Mouse (Mus musculus) heart, embryonic 14.5 days (tissue): ENCODE data around the gene C1ql1. TPM values are rescaled to one million over a fixed set of nuclear protein-coding genes. Genes with fewer than 3 reads are reported as not detected.
A peak's percentile ranks its signal among the peaks of the same experiment; 100 is the strongest.

ENCODE experiments used
- ATAC-seq: fragments of 200-750 bp; cut with Nextera tagmentation; 2 replicates; pipeline ENCODE4 v1.8.0; 2017; ENCODE audit warnings: low read depth, moderate TSS enrichment; ENCODE audit not compliant: insufficient number of reproducible peaks, insufficient read depth, low FRiP score
- H3K27ac ChIP-seq, 2 experiments: fragments of 200-500 bp in 1 of 2; fragments of 300-500 bp in 1 of 2; sonication (generic) in 1 of 2; replicated peaks in 1 of 2; 2 replicates each; pipeline ENCODE4 v1.5.1; 2012 to 2014; ENCODE audit warnings: low read depth in 2 of 2, low read length in 2 of 2, control low read depth in 1 of 2, mild to moderate bottlenecking in 1 of 2, mixed read lengths in 1 of 2; ENCODE audit not compliant: control insufficient read depth in 1 of 2, insufficient read depth in 1 of 2
- H3K27me3 ChIP-seq: fragments of 300-500 bp; sonication (generic); 2 replicates; pipeline ENCODE4 v1.6.1; 2014; ENCODE audit warnings: mild to moderate bottlenecking, low read length, control low read depth; ENCODE audit not compliant: control insufficient read depth, insufficient read depth
- H3K36me3 ChIP-seq: fragments of 300-500 bp; sonication (generic); 2 replicates; pipeline ENCODE4 v1.6.1; 2014; ENCODE audit warnings: mild to moderate bottlenecking, control low read depth, low read length, mixed read lengths; ENCODE audit not compliant: control insufficient read depth, insufficient read depth
- H3K4me1 ChIP-seq, 2 experiments: fragments of 200-500 bp in 1 of 2; fragments of 300-500 bp in 1 of 2; sonication (generic) in 1 of 2; 2 replicates each; pipeline ENCODE4 v1.6.1; 2012 to 2014; ENCODE audit warnings: low read length in 2 of 2, control low read depth in 1 of 2, mixed read lengths in 1 of 2; ENCODE audit not compliant: control insufficient read depth in 2 of 2, insufficient read depth in 2 of 2
- H3K4me2 ChIP-seq: fragments of 300-500 bp; sonication (generic); 2 replicates; pipeline ENCODE4 v1.6.1; 2014; ENCODE audit warnings: mild to moderate bottlenecking, low read length
- H3K4me3 ChIP-seq, 2 experiments: fragments of 200-500 bp in 1 of 2; fragments of 300-500 bp in 1 of 2; sonication (generic) in 1 of 2; 2 replicates each; pipeline ENCODE4 v1.5.1; 2012 to 2014; ENCODE audit warnings: low read length in 2 of 2, mild to moderate bottlenecking in 2 of 2, control low read depth in 1 of 2, low read depth in 1 of 2, moderate library complexity in 1 of 2; ENCODE audit not compliant: control insufficient read depth in 1 of 2, insufficient read depth in 1 of 2
- H3K9ac ChIP-seq: fragments of 300-500 bp; sonication (generic); 2 replicates; pipeline ENCODE4 v1.6.1; 2014; ENCODE audit warnings: mild to moderate bottlenecking, low read length
- H3K9me3 ChIP-seq: fragments of 300-500 bp; sonication (generic); 2 replicates; pipeline ENCODE4 v1.6.1; 2016; ENCODE audit warnings: low read length, control low read depth; ENCODE audit not compliant: control insufficient read depth
- WGBS: fragments of 180-500 bp; shearing (Covaris S2); extraction: QIAGEN DNeasy Blood & Tissue Kit; methylation state at CpG from one replicate; pipeline ENCODE4 v1.1.7; 2014; 5-methylcytosine and 5-hydroxymethylcytosine counted together
- polyA plus RNA-seq: library from polyadenylated mRNA; unstranded; fragments of >200 nt; fragmentation: Nextera tagmentation; extraction: Ambion mirVana; gene quantifications from 2 replicates; pipeline ENCODE4 v1.2.1, GENCODE M21; 2014

Gene C1ql1
- polyA plus RNA-seq, 1 experiment from 2014 or later: 1.5 TPM

GRCm38 (mm10) chr11:102958431-102958830 lies 11.9 kb upstream of the C1ql1 start:
- no peak overlapping the region for H3K4me3 ChIP-seq

DNA sequence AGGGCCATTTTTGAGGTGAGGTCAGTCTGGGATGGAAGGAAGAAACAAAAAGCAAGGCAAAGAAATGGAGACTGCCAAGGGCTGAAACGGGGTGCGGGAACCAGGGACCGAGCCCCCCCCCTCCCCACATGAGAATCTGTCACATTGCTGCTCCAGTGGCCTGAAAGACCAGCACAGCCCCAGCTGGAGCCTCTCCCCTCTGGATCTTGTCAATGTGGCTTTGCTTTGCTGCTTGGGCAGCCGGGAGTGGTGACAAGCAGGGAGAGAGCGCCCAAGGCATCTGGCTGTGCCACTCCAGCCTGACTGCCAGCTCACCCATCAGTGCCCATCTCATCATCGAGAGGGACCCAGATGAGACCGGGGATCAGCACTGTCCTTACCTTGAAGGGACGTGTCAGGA lies 11.2 kb upstream of the C1ql1 start:
- 77% methylated on average over 8 of the region's 8 CpGs for WGBS
- no peak overlapping the region for H3K4me3 ChIP-seq
- H3K9ac ChIP-seq: no peak overlapping the region
- peaks cover 16% of the 10 kb centered on the region in 2 experiments for H3K4me1 ChIP-seq
- no peak overlapping the region for H3K27ac ChIP-seq
- no peaks in the 10 kb centered on the region for H3K36me3 ChIP-seq
- H3K9me3 ChIP-seq: no peaks in the 10 kb centered on the region
- no peak for ATAC-seq
- H3K27me3 ChIP-seq: peaks cover 11% of the 10 kb centered on the region
- no peak overlapping the region for H3K4me2 ChIP-seq

More at GRCm38 (mm10) chr11:102958431-102958830, 11.9 kb upstream of the C1ql1 start:
- Histone ChIP-seq H3K9ac (no peak overlapping the region), H3K27ac (no peak overlapping the region), H3K4me1 (peaks cover 18 to 19% of the 10 kb centered on the region in 2 experiments), H3K9me3 (no peaks in the 10 kb centered on the region), H3K4me2 (no peak overlapping the region), H3K27me3 (peaks cover 11% of the 10 kb centered on the region), H3K36me3 (no peaks in the 10 kb centered on the region)
- 83% methylated on average over 6 of the region's 6 CpGs for WGBS
- ATAC-seq: no peak

- Histone ChIP-seq H3K4me3 (no peak overlapping the region), H3K4me1 (peaks cover 16% of the 10 kb centered on the region in 2 experiments), H3K4me2 (no peak overlapping the region), H3K9me3 (no peaks in the 10 kb centered on the region), H3K27me3 (peaks cover 15% of the 10 kb centered on the region), H3K27ac (no peak overlapping the region), H3K36me3 (no peaks in the 10 kb centered on the region), H3K9ac (no peak overlapping the region)
- ATAC-seq: no peak
- 50% methylated on average over 16 of the region's 16 CpGs for WGBS
Observed at GRCm38 (mm10) chr11:102956962-102957614, 10.6 kb upstream of the C1ql1 start.

DNA sequence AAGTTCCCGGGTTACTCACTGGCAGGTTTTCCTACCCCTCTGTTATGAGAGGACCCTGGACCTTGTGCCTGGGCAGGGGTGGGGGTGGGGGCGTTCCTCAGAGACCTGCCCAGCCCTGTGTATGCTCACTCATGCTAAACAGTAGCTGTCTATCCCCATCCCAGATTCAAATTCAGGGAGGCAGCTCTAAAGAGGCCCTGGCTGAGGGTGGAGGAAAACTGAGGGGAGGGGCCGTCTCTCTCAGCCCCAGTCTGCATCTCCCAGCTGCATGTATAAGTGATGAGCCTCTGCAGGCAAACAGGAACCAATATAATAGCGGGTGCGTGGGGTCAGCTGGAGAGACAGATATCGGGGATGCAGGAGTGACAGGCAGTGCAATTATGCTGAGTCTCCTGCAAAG lies 6.4 kb upstream of the C1ql1 start:
- 39% methylated on average over 6 of the region's 6 CpGs for WGBS
- Histone ChIP-seq H3K9me3 (no peaks in the 10 kb centered on the region), H3K9ac (no peak overlapping the region), H3K4me1 (peaks cover 16 to 20% of the 10 kb centered on the region in 2 experiments), H3K27me3 (peaks cover 53% of the 10 kb centered on the region), H3K4me2 (no peak overlapping the region), H3K4me3 (no peak overlapping the region), H3K27ac (no peak overlapping the region), H3K36me3 (no peaks in the 10 kb centered on the region)
- ATAC-seq: no peak

DNA sequence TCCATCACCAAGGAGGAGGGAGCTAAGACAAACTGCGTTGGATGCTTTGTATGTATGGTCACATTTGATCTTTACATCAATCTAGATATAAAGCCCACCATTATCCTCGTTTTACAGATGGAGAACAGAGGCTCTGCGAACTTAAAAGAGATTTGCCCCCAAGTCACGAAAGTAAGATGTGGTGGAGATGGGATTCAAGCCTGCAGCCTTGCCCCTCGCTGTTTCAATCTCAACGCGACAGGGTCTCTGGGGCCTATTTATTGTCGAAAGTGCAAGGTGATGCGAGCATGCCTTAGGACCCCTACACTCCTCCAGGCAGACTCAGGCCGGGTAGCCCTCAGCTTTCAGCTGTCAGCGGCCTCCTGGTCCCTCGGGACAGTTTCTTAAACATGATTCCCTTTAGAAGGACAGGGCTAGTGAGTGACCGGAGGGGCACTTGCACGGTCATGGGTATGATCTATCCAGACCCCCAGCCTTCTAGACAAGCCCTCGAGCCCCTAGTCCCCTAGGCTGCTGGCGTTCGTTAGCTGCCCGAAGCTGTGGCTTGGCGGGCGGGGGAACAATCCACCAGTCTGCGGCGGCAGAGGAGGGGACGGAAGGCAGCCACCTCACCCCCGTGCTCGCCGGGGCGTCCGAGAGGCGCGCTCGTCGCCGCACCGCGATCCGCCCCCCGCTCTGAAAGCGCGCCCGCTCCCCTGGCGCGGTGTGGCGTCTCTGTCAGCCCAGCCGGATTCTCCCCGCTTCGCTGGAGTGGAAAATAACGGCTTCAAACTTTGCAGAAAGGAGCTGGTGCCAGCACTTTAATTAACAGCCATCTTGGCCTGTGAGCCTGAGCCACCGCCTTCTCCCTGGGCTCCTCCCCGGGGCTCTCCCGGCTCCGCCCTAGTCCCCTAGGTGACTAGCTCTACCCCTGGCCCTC lies 1.8 kb upstream of the C1ql1 start:
- peaks cover 2 to 24% of the 10 kb centered on the region in 2 experiments for H3K4me1 ChIP-seq
- 0 out of 2 replicates have a peak, but pooled peaks have one; percentile 32 for ATAC-seq
- peak overlapping the region; percentile 89 for H3K4me2 ChIP-seq
- peak overlapping the region; percentile 56 to 60 for H3K4me3 ChIP-seq
- peaks cover 94% of the 10 kb centered on the region for H3K27me3 ChIP-seq
- H3K27ac ChIP-seq: no peak overlapping the region
- WGBS: 2% methylated on average over 51 of the region's 51 CpGs
- no peaks in the 10 kb centered on the region for H3K36me3 ChIP-seq
- H3K9me3 ChIP-seq: no peaks in the 10 kb centered on the region
- peak overlapping the region; percentile 80 for H3K9ac ChIP-seq

- H3K4me1 ChIP-seq: peaks cover 2 to 24% of the 10 kb centered on the region in 2 experiments
- no peaks in the 10 kb centered on the region for H3K36me3 ChIP-seq
- no peak overlapping the region for H3K27ac ChIP-seq
- H3K9me3 ChIP-seq: no peaks in the 10 kb centered on the region
- peak overlapping the region; percentile 10 to 41 for H3K4me3 ChIP-seq
- peak overlapping the region; percentile 69 for H3K4me2 ChIP-seq
- 6% methylated on average over 8 of the region's 8 CpGs for WGBS
- H3K27me3 ChIP-seq: peaks cover 92% of the 10 kb centered on the region
- no peak for ATAC-seq
- no peak overlapping the region for H3K9ac ChIP-seq
Observed at GRCm38 (mm10) chr11:102946992-102947343, 480 bp upstream of the C1ql1 start.

DNA sequence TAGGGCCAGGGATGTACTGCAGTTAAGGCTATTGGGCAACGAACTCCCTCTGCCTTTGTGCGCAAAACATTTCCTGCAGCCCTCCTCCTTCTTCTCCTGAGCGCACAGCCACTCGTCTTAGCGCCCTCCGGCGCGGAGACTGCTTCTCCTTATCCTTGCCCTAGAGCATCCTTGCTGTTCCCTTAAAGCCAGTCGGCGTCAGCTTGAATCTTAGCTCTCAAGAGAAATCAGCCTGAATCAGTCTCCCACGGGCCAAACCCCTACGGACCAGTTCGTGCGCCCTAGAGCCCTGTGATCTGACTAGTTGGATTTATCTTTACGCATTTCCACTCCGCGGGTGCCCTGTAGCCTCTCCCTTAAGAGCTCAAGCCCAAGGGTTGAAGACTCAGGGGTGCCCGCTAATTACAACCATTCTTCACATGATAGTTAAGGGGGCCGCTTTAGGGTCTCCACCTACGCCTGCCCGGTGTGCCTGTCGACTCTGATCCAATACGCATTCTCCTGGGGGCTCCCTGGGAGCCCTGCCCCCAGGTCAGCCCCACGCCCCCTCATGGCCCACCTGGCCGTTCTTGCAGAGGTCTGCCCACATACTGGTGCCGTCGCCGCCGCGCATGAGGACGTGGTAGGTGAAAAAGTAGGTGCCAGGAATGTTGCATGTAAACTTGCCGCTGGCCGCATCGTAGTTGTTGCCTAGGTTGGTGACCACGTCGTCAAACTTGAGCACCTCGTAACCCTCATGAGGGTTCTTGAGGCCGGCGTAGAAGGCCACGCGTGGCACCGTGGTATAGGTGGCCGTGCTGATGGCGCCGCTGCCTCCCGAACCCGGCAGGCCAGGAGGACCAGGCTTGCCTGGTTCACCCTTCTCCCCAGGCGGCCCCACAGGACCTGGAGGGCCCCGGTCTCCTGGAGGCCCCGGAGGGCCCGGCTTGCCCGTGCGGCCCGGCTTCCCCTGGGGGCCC lies 903 bp downstream of the C1ql1 start:
- Histone ChIP-seq H3K9ac (peak overlapping the region; percentile 44; the same call in 1 of the 2 replicates), H3K4me3 (peak overlapping the region; percentile 4 to 41; a peak in 3 of 4 replicates), H3K36me3 (no peaks in the 10 kb centered on the region), H3K27ac (no peak overlapping the region), H3K9me3 (no peaks in the 10 kb centered on the region), H3K27me3 (peaks cover 79% of the 10 kb centered on the region), H3K4me2 (peak overlapping the region; percentile 69), H3K4me1 (peaks cover 2 to 27% of the 10 kb centered on the region in 2 experiments)
- ATAC-seq: no peak
- WGBS: 3% methylated on average over 52 of the region's 54 CpGs
